Mouse (Mus musculus) forebrain, postnatal 0 days (tissue): Measurements from ENCODE around the gene Klf9. TPM values are rescaled to one million over a fixed set of nuclear protein-coding genes. Genes with fewer than 3 reads are reported as not detected.

Source experiments
- ATAC-seq: fragments of 200-750 bp; cut with Nextera tagmentation; 2 replicates; pipeline ENCODE4 v1.8.0; 2017; ENCODE audit warnings: mild to moderate bottlenecking, moderate library complexity
- DNase-seq: peaks from one replicate; pipeline ENCODE4 v3.0.0-alpha.2; 2015
- H3K27ac ChIP-seq: fragments of 300-500 bp; sonication (generic); 2 replicates; pipeline ENCODE4 v1.5.1; 2014; ENCODE audit warnings: low read depth, mild to moderate bottlenecking, antibody characterized with exemption, low read length, moderate library complexity, mixed read lengths
- H3K27me3 ChIP-seq: fragments of 300-500 bp; sonication (generic); 2 replicates; pipeline ENCODE4 v1.6.1; 2014; ENCODE audit warnings: mild to moderate bottlenecking, low read length, mixed read lengths; ENCODE audit not compliant: insufficient read depth
- H3K36me3 ChIP-seq: fragments of 300-500 bp; sonication (generic); 2 replicates; pipeline ENCODE4 v1.6.1; 2014; ENCODE audit warnings: mild to moderate bottlenecking, moderate library complexity; ENCODE audit not compliant: insufficient read depth
- H3K4me1 ChIP-seq: fragments of 300-500 bp; sonication (generic); 2 replicates; pipeline ENCODE4 v1.6.1; 2014; ENCODE audit warnings: antibody characterized with exemption; ENCODE audit not compliant: insufficient read depth
- H3K4me2 ChIP-seq: fragments of 300-500 bp; sonication (generic); 2 replicates; pipeline ENCODE4 v1.6.1; 2014; ENCODE audit warnings: low read depth, mild to moderate bottlenecking, moderate library complexity
- H3K4me3 ChIP-seq: fragments of 300-500 bp; sonication (generic); 2 replicates; pipeline ENCODE4 v1.5.1; 2014; ENCODE audit warnings: low read depth, low read length, mixed read lengths
- H3K9ac ChIP-seq: fragments of 300-500 bp; sonication (generic); 2 replicates; pipeline ENCODE4 v1.6.1; 2014; ENCODE audit warnings: mild to moderate bottlenecking
- H3K9me3 ChIP-seq: fragments of 300-500 bp; sonication (generic); 2 replicates; pipeline ENCODE4 v1.6.1; 2016; ENCODE audit warnings: low read length
- CTCF ChIP-seq: sonication (generic); IDR thresholded peaks from 2 replicates; pipeline ENCODE4 v1.5.1; 2016; ENCODE audit warnings: antibody characterized with exemption, control low read depth, low read depth
- WGBS: fragments of 180-500 bp; shearing (Covaris S2); extraction: QIAGEN DNeasy Blood & Tissue Kit; methylation state at CpG from one replicate; pipeline ENCODE4 v1.1.7; 2014; 5-methylcytosine and 5-hydroxymethylcytosine counted together
- microRNA counts: library from miRNA; unstranded; fragments of <30 nt; microRNA quantifications from one replicate; lab custom pipeline; 2015
- microRNA-seq, 2 experiments: library from miRNA; unstranded; fragments of <30 nt; microRNA quantifications; one replicate each; pipeline ENCODE4; 2016
- polyA plus RNA-seq: library from polyadenylated mRNA; unstranded; fragments of >200 nt; fragmentation: Nextera tagmentation; extraction: Ambion mirVana; gene quantifications from 2 replicates; pipeline ENCODE4 v1.2.1, GENCODE M21; 2015
- total RNA-seq: library from RNA; depleted of rRNA; stranded (reverse); fragments of >200 nt; gene quantifications from 2 replicates; pipeline ENCODE4 v1.2.3, GENCODE M21; 2014; rRNA removed

The Klf9 gene
- total and polyA plus RNA-seq, 2 experiments from 2014 or later = 11.4 to 22.5 TPM

DNA sequence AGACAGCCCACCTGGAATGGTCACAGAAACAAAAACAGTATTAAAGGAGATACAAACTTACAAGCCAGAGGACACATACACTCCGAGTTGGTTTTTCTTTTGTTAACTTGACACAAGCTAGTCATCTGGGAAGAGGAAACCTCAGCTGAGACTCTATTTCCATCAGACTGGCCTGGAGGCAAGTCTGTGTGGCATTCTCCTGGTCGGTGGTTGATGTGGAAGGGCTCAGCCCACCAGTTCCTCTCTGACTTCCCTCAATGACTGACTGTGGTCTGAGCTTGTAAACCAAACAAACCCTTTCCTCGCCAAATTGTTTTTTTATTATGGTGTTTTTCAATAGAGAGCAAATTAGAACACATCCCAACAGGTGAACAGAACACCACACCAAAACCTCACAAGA is 52.0 kb downstream of the Klf9 start:
- no peak for TF ChIP-seq CTCF
- H3K36me3 ChIP-seq = no peaks in the 10 kb centered on the region
- no peak overlapping the region for H3K27ac ChIP-seq
- ATAC-seq (no peak), DNase-seq (no peak)
- no peak overlapping the region for H3K4me2 ChIP-seq
- no peak overlapping the region for H3K4me3 ChIP-seq
- H3K27me3 ChIP-seq = no peaks in the 10 kb centered on the region
- WGBS = 85% methylated on average over 3 of the region's 3 CpGs
- no peak overlapping the region for H3K9ac ChIP-seq
- no peaks in the 10 kb centered on the region for H3K9me3 ChIP-seq
- 0 out of 2 replicates have a peak, but pooled peaks cover 2% of the 10 kb centered on the region for H3K4me1 ChIP-seq

DNA sequence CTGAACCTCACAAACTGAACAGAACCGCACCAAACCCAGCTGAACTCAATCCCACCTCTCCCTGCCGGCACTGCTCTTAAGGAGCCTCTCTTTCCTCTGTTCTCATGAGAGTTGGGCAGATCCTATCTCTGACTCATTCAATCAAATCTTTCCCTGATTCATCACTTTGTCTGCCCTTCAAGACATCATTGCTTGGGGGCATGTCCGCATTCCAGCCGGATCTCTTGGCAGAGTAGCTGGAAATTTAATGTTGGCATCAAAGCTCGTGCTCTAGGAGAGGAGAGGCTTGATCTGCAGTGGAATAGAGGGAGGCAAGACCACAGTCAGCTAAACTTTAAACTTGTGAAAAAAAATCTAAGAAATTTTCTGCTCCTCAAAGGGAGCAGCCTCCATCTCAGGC is 61.1 kb downstream of the Klf9 start:
- H3K27ac ChIP-seq = no peak overlapping the region
- no peak for TF ChIP-seq CTCF
- H3K27me3 ChIP-seq = no peaks in the 10 kb centered on the region
- H3K4me1 ChIP-seq = no peaks in the 10 kb centered on the region
- no peak for DNase-seq
- H3K4me3 ChIP-seq = no peak overlapping the region
- H3K9me3 ChIP-seq = no peaks in the 10 kb centered on the region
- H3K4me2 ChIP-seq = no peak overlapping the region
- no peak overlapping the region for H3K9ac ChIP-seq
- 98% methylated on average over 5 of the region's 5 CpGs for WGBS
- peaks cover 9% of the 10 kb centered on the region for H3K36me3 ChIP-seq
- ATAC-seq = no peak

DNA sequence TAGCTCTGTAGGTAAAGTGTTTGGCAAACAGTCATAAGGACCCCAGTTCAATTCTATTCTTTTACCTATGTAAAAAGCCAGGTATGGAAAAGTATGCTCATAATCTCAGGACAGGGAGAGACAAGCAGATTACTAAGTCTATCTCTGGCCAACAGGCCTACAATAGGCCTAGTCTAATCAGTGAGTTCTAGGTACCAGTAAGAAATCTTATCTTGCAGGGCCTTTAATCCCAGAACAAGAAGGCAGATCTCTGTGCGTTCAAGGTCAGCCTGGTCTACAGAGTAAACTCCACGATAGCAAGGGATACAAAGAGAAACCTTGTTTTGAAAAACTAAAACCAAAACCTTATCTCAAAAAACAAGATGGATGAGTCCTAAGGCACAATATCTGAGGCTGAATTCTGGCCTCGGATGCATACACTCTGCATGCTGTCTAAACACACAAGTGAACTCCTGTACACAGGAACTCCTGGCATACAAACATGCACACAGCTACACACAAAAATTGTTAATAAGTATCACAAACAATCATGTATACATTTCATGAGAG is 62.6 kb downstream of the Klf9 start:
- H3K27me3 ChIP-seq = no peaks in the 10 kb centered on the region
- 95% methylated on average over 3 of the region's 3 CpGs for WGBS
- H3K4me2 ChIP-seq = no peak overlapping the region
- TF ChIP-seq CTCF = no peak
- H3K9me3 ChIP-seq = no peaks in the 10 kb centered on the region
- no peak overlapping the region for H3K9ac ChIP-seq
- DNase-seq = no peak
- H3K36me3 ChIP-seq = peaks cover 18% of the 10 kb centered on the region
- no peak overlapping the region for H3K27ac ChIP-seq
- no peak for ATAC-seq
- H3K4me3 ChIP-seq = no peak overlapping the region
- no peaks in the 10 kb centered on the region for H3K4me1 ChIP-seq

- no peak for ATAC-seq
- Histone ChIP-seq H3K27me3 (no peaks in the 10 kb centered on the region), H3K4me3 (no peak overlapping the region), H3K27ac (no peak overlapping the region), H3K36me3 (peaks cover 24% of the 10 kb centered on the region), H3K4me1 (no peaks in the 10 kb centered on the region), H3K9ac (no peak overlapping the region), H3K9me3 (no peaks in the 10 kb centered on the region), H3K4me2 (no peak overlapping the region)
- 85% methylated on average over 6 of the region's 6 CpGs for WGBS
- TF ChIP-seq CTCF = peak; percentile 31
- DNase-seq = no peak
Observed at GRCm38 (mm10) chr19:23211325-23211724, 70.3 kb downstream of the Klf9 start.

DNA sequence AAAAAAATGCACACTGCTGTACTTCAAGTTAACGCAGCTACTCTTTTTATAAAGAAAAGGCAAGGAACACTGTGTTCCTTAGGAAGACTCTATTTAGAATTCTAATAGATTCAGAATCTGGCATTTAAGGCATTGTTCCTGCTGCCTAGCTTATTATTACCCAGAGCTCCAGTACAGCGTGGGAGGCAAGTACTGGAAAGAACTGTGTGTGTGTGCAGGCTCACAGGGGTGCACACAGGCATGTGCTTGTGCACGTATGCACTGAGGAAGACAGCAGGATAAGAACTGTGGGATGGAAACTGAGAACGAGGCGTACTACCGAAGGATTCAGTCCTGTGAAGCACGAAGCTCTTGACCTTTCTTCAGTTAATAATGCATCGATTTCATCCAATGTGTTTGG is 73.3 kb downstream of the Klf9 start:
- Histone ChIP-seq H3K27ac (no peak overlapping the region), H3K9ac (no peak overlapping the region), H3K4me1 (no peaks in the 10 kb centered on the region), H3K36me3 (peaks cover 11% of the 10 kb centered on the region), H3K9me3 (no peaks in the 10 kb centered on the region), H3K27me3 (no peaks in the 10 kb centered on the region), H3K4me3 (no peak overlapping the region), H3K4me2 (no peak overlapping the region)
- no peak for TF ChIP-seq CTCF
- DNase-seq (peak; percentile 36), ATAC-seq (peak; percentile 96)
- WGBS = 45% methylated on average over 8 of the region's 8 CpGs

MicroRNAs encoded within 50 kb of the gene (microRNA counts, 519-probe panel; counts per million panel counts)
- microRNA mmu-miR-1192 (lab: Ali Mortazavi, UCI) = not detected

Small RNAs within 50 kb of the gene (microRNA-seq; reads per million reads assigned to microRNA genes)
- gene Mir1192 = 0 reads per million in 2 experiments

Other genes starting within 250 kb of the Klf9 start
- 28.9 and 48.5 TPM in 2 replicates for gene Smc5, start 132.7 kb downstream of the Klf9 start, total RNA-seq
- gene Smc5, start 132.7 kb downstream of the Klf9 start, polyA plus RNA-seq = 10.6 and 15.5 TPM in 2 replicates